Mouse (Mus musculus): Measurements from ENCODE around the gene Ccdc170.

DNA sequence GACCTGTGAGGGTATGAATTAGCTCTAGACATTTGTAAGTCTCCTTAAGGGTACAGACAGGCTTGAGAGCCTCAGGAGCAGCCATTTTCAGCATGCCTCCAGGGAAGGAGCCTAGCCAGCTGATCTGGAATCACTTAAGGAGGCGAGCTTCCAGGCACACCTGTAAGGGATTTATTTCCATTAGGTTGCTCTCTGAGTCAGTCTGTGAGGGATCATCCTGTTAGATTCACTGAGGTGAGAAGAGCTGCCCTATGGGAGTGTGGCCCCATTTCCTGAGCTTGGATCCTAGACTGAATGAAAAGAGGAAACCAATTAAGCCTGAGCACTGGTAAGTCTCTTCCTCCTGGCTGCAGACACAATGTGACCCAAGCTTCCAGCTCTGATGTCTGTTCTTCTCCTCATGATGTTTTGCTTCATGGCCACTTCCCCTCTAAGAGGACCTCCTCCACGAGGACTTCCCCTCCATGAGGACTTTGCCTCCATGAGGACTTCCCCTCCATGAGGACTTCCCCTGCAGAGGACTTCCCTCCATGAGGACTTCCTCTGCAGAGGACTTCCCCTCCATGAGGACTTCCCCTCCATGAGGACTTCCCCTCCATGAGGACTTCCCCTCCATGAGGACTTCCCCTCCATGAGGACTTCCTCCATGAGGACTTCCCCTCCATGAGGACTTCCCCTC is 118.6 kb downstream of the Ccdc170 start:
- no peak for TF ChIP-seq CTCF (IDR thresholded peaks at IDR 0.05; ENCODE audit: insufficient read depth, low read depth, low read length)
- no peak for TF ChIP-seq POLR2A (IDR thresholded peaks at IDR 0.05; ENCODE audit: insufficient read depth, low read depth, low read length)
